Mouse (Mus musculus) monocyte, adult 2 months (primary cell): ENCODE data around the gene Disp1.

Experiments
- DNase-seq, 2 experiments: peaks; one replicate each; pipeline ENCODE4 v3.0.0; 2022; ENCODE audit warnings: low spot score in 2 of 2, low read depth in 1 of 2

Disp1 gene

GRCm38 (mm10) chr1:183138088-183138487 is 83.2 kb downstream of the Disp1 start:
- DNase-seq, result no peak

GRCm38 (mm10) chr1:183134427-183134826 is 86.9 kb downstream of the Disp1 start:
- DNase-seq, result no peak

GRCm38 (mm10) chr1:183133440-183133839 is 87.9 kb downstream of the Disp1 start:
- DNase-seq, result no peak

- no peak for DNase-seq
Measured at GRCm38 (mm10) chr1:183127246-183127645, 94.1 kb downstream of the Disp1 start.

- DNase-seq, result no peak
Measured at GRCm38 (mm10) chr1:183123725-183124124, 97.6 kb downstream of the Disp1 start.

- DNase-seq, result no peak
Measured at GRCm38 (mm10) chr1:183120341-183120923, 100.9 kb downstream of the Disp1 start.

GRCm38 (mm10) chr1:183117827-183118825 is 103.2 kb downstream of the Disp1 start:
- DNase-seq, result no peak

- DNase-seq, result no peak
Measured at GRCm38 (mm10) chr1:183116946-183117826, 104.1 kb downstream of the Disp1 start.

- no peak for DNase-seq
Measured at GRCm38 (mm10) chr1:183116441-183116840, 104.9 kb downstream of the Disp1 start.

- no peak for DNase-seq
Measured at GRCm38 (mm10) chr1:183115076-183115475, 106.2 kb downstream of the Disp1 start.

- DNase-seq, result no peak
Measured at GRCm38 (mm10) chr1:183114554-183114953, 106.8 kb downstream of the Disp1 start.

- no peak for DNase-seq
Measured at GRCm38 (mm10) chr1:183113546-183113945, 107.8 kb downstream of the Disp1 start.

- DNase-seq, result no peak
Measured at GRCm38 (mm10) chr1:183107476-183107875, 113.8 kb downstream of the Disp1 start.

- DNase-seq, result no peak
Measured at GRCm38 (mm10) chr1:183104696-183105095, 116.6 kb downstream of the Disp1 start.

- DNase-seq, result no peak
Measured at GRCm38 (mm10) chr1:183102775-183103174, 118.5 kb downstream of the Disp1 start.

- no peak for DNase-seq
Measured at GRCm38 (mm10) chr1:183102153-183102552, 119.2 kb downstream of the Disp1 start.

GRCm38 (mm10) chr1:183101371-183101770 is 120.0 kb downstream of the Disp1 start:
- DNase-seq, result no peak

GRCm38 (mm10) chr1:183100245-183100644 is 121.1 kb downstream of the Disp1 start:
- no peak for DNase-seq

- DNase-seq, result no peak
Measured at GRCm38 (mm10) chr1:183099686-183100085, 121.6 kb downstream of the Disp1 start.

- no peak for DNase-seq
Measured at GRCm38 (mm10) chr1:183097606-183098005, 123.7 kb downstream of the Disp1 start.

GRCm38 (mm10) chr1:183095454-183096088 is 125.8 kb downstream of the Disp1 start:
- no peak for DNase-seq
